Mouse (Mus musculus) small intestine, adult 2 months (tissue): Measurements from ENCODE around the gene Cd101.

Source experiments
- CTCF ChIP-seq: fragments of 200-500 bp; IDR thresholded peaks from 2 replicates; pipeline ENCODE4 v1.5.1; 2012; ENCODE audit warnings: low read depth, mild to moderate bottlenecking, control low read depth, inconsistent platforms, low read length, moderate library complexity, mixed read lengths; ENCODE audit not compliant: insufficient replicate concordance, insufficient read length; ENCODE audit errors: extremely low read depth
- POLR2A ChIP-seq: fragments of 200-500 bp; IDR thresholded peaks from 2 replicates; pipeline ENCODE4 v1.6.1; 2012; ENCODE audit warnings: low read depth, mild to moderate bottlenecking, control low read depth, inconsistent platforms, low read length, moderate library complexity

- TF ChIP-seq CTCF (no peak), POLR2A (no peak)
Observed at GRCm38 (mm10) chr3:101015254-101015653, 14.1 kb downstream of the Cd101 start.
